Mouse (Mus musculus) intestine, embryonic 14.5 days (tissue): ENCODE measurements around the gene Otog. TPM values are rescaled to one million over a fixed set of nuclear protein-coding genes. Genes with fewer than 3 reads are reported as not detected.

ENCODE experiments used
- ATAC-seq: fragments of 200-750 bp; cut with Nextera tagmentation; replicated peaks from 2 replicates; pipeline ENCODE4 v1.8.0; 2017; ENCODE audit warnings: low read depth, moderate number of reproducible peaks, moderate TSS enrichment, moderate library complexity; ENCODE audit not compliant: low FRiP score, low TSS enrichment
- DNase-seq: peaks from one replicate; pipeline ENCODE4 v3.0.0-alpha.2; 2018; ENCODE audit warnings: low spot score
- H3K27ac ChIP-seq: fragments of 300-500 bp; sonication (generic); 2 replicates; pipeline ENCODE4 v1.5.1; 2014; ENCODE audit warnings: low read depth, mild to moderate bottlenecking, control low read depth
- H3K27me3 ChIP-seq: fragments of 300-500 bp; sonication (generic); replicated peaks from 2 replicates; pipeline ENCODE4 v1.6.1; 2014; ENCODE audit warnings: low read length, control low read depth; ENCODE audit not compliant: control insufficient read depth, insufficient read depth
- H3K36me3 ChIP-seq: fragments of 300-500 bp; sonication (generic); 2 replicates; pipeline ENCODE4 v1.6.1; 2014; ENCODE audit warnings: low read length, control low read depth; ENCODE audit not compliant: control insufficient read depth, insufficient read depth
- H3K4me1 ChIP-seq: fragments of 300-500 bp; sonication (generic); replicated peaks from 2 replicates; pipeline ENCODE4 v1.6.1; 2014; ENCODE audit warnings: low read length, control low read depth, mixed read lengths; ENCODE audit not compliant: control insufficient read depth, insufficient read depth
- H3K4me2 ChIP-seq: fragments of 300-500 bp; sonication (generic); 2 replicates; pipeline ENCODE4 v1.6.1; 2014; ENCODE audit warnings: low read length
- H3K4me3 ChIP-seq: fragments of 300-500 bp; sonication (generic); 2 replicates; pipeline ENCODE4 v1.5.1; 2014; ENCODE audit warnings: low read depth, low read length, control low read depth, mixed read lengths
- H3K9ac ChIP-seq: fragments of 300-500 bp; sonication (generic); 2 replicates; pipeline ENCODE4 v1.6.1; 2014; ENCODE audit warnings: mild to moderate bottlenecking, low read length
- H3K9me3 ChIP-seq: fragments of 300-500 bp; sonication (generic); 2 replicates; pipeline ENCODE4 v1.6.1; 2016; ENCODE audit warnings: low read length, control low read depth; ENCODE audit not compliant: control insufficient read depth
- WGBS: fragments of 180-500 bp; shearing (Covaris S2); extraction: QIAGEN DNeasy Blood & Tissue Kit; methylation state at CpG from one replicate; pipeline ENCODE4 v1.1.7; 2014; 5-methylcytosine and 5-hydroxymethylcytosine counted together
- polyA plus RNA-seq: library from polyadenylated mRNA; unstranded; fragments of >200 nt; fragmentation: Nextera tagmentation; extraction: Ambion mirVana; gene quantifications from 2 replicates; pipeline ENCODE4 v1.2.1, GENCODE M21; 2014

The Otog gene
- polyA plus RNA-seq, 1 experiment from 2014 or later, result 0.12 TPM

- ATAC-seq (no peak), DNase-seq (no peak)
- no peaks in the 10 kb centered on the region for H3K9me3 ChIP-seq
- H3K4me3 ChIP-seq, result no peak overlapping the region
- 52% methylated on average over 4 of the region's 4 CpGs for WGBS
- no peaks in the 10 kb centered on the region for H3K4me1 ChIP-seq
- H3K27me3 ChIP-seq, result no peaks in the 10 kb centered on the region
- no peak overlapping the region for H3K27ac ChIP-seq
- no peak overlapping the region for H3K4me2 ChIP-seq
- H3K9ac ChIP-seq, result no peak overlapping the region
- no peaks in the 10 kb centered on the region for H3K36me3 ChIP-seq
Measured at GRCm38 (mm10) chr7:46327896-46328295, 87.1 kb downstream of the Otog start.

- DNase-seq (no peak), ATAC-seq (no peak)
- Histone ChIP-seq H3K9ac (no peak overlapping the region), H3K4me1 (no peaks in the 10 kb centered on the region), H3K4me3 (no peak overlapping the region), H3K27ac (no peak overlapping the region), H3K36me3 (no peaks in the 10 kb centered on the region), H3K27me3 (no peaks in the 10 kb centered on the region), H3K9me3 (no peaks in the 10 kb centered on the region), H3K4me2 (no peak overlapping the region)
- 92% methylated on average over 9 of the region's 9 CpGs for WGBS
Measured at GRCm38 (mm10) chr7:46337397-46337796, 96.6 kb downstream of the Otog start.

GRCm38 (mm10) chr7:46339818-46340217 lies 99.0 kb downstream of the Otog start:
- ATAC-seq (no peak), DNase-seq (no peak)
- H3K4me2 ChIP-seq, result no peak overlapping the region
- no peaks in the 10 kb centered on the region for H3K4me1 ChIP-seq
- H3K36me3 ChIP-seq, result no peaks in the 10 kb centered on the region
- H3K27ac ChIP-seq, result no peak overlapping the region
- H3K4me3 ChIP-seq, result no peak overlapping the region
- H3K9ac ChIP-seq, result no peak overlapping the region
- H3K9me3 ChIP-seq, result no peaks in the 10 kb centered on the region
- 31% methylated on average over 3 of the region's 3 CpGs for WGBS
- H3K27me3 ChIP-seq, result no peaks in the 10 kb centered on the region

GRCm38 (mm10) chr7:46340295-46340694 lies 99.5 kb downstream of the Otog start:
- Histone ChIP-seq H3K9me3 (no peaks in the 10 kb centered on the region), H3K27me3 (no peaks in the 10 kb centered on the region), H3K4me3 (no peak overlapping the region), H3K36me3 (no peaks in the 10 kb centered on the region), H3K4me2 (no peak overlapping the region), H3K27ac (no peak overlapping the region), H3K9ac (no peak overlapping the region), H3K4me1 (no peaks in the 10 kb centered on the region)
- 79% methylated on average over 5 of the region's 5 CpGs for WGBS
- DNase-seq, result no peak
- ATAC-seq, result no peak

GRCm38 (mm10) chr7:46341471-46341870 lies 100.7 kb downstream of the Otog start:
- Histone ChIP-seq H3K4me2 (no peak overlapping the region), H3K9ac (no peak overlapping the region), H3K9me3 (no peaks in the 10 kb centered on the region), H3K4me3 (no peak overlapping the region), H3K27me3 (no peaks in the 10 kb centered on the region), H3K27ac (no peak overlapping the region), H3K4me1 (no peaks in the 10 kb centered on the region), H3K36me3 (no peaks in the 10 kb centered on the region)
- WGBS, result 81% methylated on average over 9 of the region's 9 CpGs
- ATAC-seq (no peak), DNase-seq (no peak)

GRCm38 (mm10) chr7:46347692-46348091 lies 106.9 kb downstream of the Otog start:
- Histone ChIP-seq H3K4me3 (no peak overlapping the region), H3K9ac (no peak overlapping the region), H3K9me3 (no peaks in the 10 kb centered on the region), H3K27me3 (peaks cover 43% of the 10 kb centered on the region), H3K4me1 (no peaks in the 10 kb centered on the region), H3K36me3 (no peaks in the 10 kb centered on the region), H3K27ac (no peak overlapping the region), H3K4me2 (no peak overlapping the region)
- ATAC-seq, result no peak
- WGBS, result 59% methylated on average over 4 of the region's 4 CpGs
- DNase-seq, result peak; percentile 54

GRCm38 (mm10) chr7:46348813-46349212 lies 108.0 kb downstream of the Otog start:
- no peak overlapping the region for H3K4me2 ChIP-seq
- H3K27me3 ChIP-seq, result peaks cover 45% of the 10 kb centered on the region
- no peaks in the 10 kb centered on the region for H3K9me3 ChIP-seq
- no peaks in the 10 kb centered on the region for H3K36me3 ChIP-seq
- no peaks in the 10 kb centered on the region for H3K4me1 ChIP-seq
- WGBS, result 5% methylated on average over 31 of the region's 36 CpGs
- DNase-seq, result no peak
- no peak overlapping the region for H3K9ac ChIP-seq
- H3K27ac ChIP-seq, result no peak overlapping the region
- no peak for ATAC-seq
- no peak overlapping the region for H3K4me3 ChIP-seq

- no peaks in the 10 kb centered on the region for H3K9me3 ChIP-seq
- ATAC-seq (no peak), DNase-seq (no peak)
- no peak overlapping the region for H3K27ac ChIP-seq
- 54% methylated on average over 9 of the region's 9 CpGs for WGBS
- H3K27me3 ChIP-seq, result peaks cover 45% of the 10 kb centered on the region
- no peak overlapping the region for H3K4me2 ChIP-seq
- H3K36me3 ChIP-seq, result no peaks in the 10 kb centered on the region
- H3K4me1 ChIP-seq, result no peaks in the 10 kb centered on the region
- no peak overlapping the region for H3K9ac ChIP-seq
- no peak overlapping the region for H3K4me3 ChIP-seq
Measured at GRCm38 (mm10) chr7:46350119-46350702, 109.4 kb downstream of the Otog start.

- ATAC-seq (no peak), DNase-seq (no peak)
- Histone ChIP-seq H3K27ac (no peak overlapping the region), H3K36me3 (no peaks in the 10 kb centered on the region), H3K9ac (no peak overlapping the region), H3K4me3 (no peak overlapping the region), H3K4me1 (no peaks in the 10 kb centered on the region), H3K9me3 (no peaks in the 10 kb centered on the region), H3K27me3 (peaks cover 36% of the 10 kb centered on the region), H3K4me2 (no peak overlapping the region)
- 68% methylated on average over 2 of the region's 2 CpGs for WGBS
Measured at GRCm38 (mm10) chr7:46352748-46353147, 112.0 kb downstream of the Otog start.
